Mouse (Mus musculus) midbrain, embryonic 15.5 days (tissue): ENCODE data around the gene Slc27a1. TPM values are rescaled to one million over a fixed set of nuclear protein-coding genes. Genes with fewer than 3 reads are reported as not detected.

ENCODE experiments used
- ATAC-seq: fragments of 200-750 bp; cut with Nextera tagmentation; replicated peaks from 2 replicates; pipeline ENCODE4 v1.8.0; 2017; ENCODE audit warnings: moderate TSS enrichment
- H3K27ac ChIP-seq: fragments of 300-500 bp; sonication (generic); 2 replicates; pipeline ENCODE4 v1.5.1; 2015; ENCODE audit warnings: mild to moderate bottlenecking, inconsistent platforms
- H3K27me3 ChIP-seq: fragments of 300-500 bp; sonication (generic); replicated peaks from 2 replicates; pipeline ENCODE4 v1.6.1; 2015; ENCODE audit warnings: inconsistent platforms
- H3K36me3 ChIP-seq: fragments of 300-500 bp; sonication (generic); replicated peaks from 2 replicates; pipeline ENCODE4 v1.6.1; 2015; ENCODE audit warnings: inconsistent platforms
- H3K4me1 ChIP-seq: fragments of 300-500 bp; sonication (generic); 2 replicates; pipeline ENCODE4 v1.6.1; 2015; ENCODE audit warnings: inconsistent platforms
- H3K4me2 ChIP-seq: fragments of 300-500 bp; sonication (generic); 2 replicates; pipeline ENCODE4 v1.6.1; 2015; ENCODE audit warnings: inconsistent platforms, mild to moderate bottlenecking, moderate library complexity
- H3K4me3 ChIP-seq: fragments of 300-500 bp; sonication (generic); 2 replicates; pipeline ENCODE4 v1.5.1; 2015; ENCODE audit warnings: mild to moderate bottlenecking, inconsistent platforms
- H3K9ac ChIP-seq: fragments of 300-500 bp; sonication (generic); 2 replicates; pipeline ENCODE4 v1.6.1; 2015; ENCODE audit warnings: mild to moderate bottlenecking, inconsistent platforms
- H3K9me3 ChIP-seq: fragments of 300-500 bp; sonication (generic); 2 replicates; pipeline ENCODE4 v1.6.1; 2016; ENCODE audit warnings: inconsistent platforms
- WGBS: fragments of 180-500 bp; shearing (Covaris S2); methylation state at CpG from one replicate; pipeline ENCODE4 v1.1.7; 2015; ENCODE audit warnings: mixed read lengths; 5-methylcytosine and 5-hydroxymethylcytosine counted together
- polyA plus RNA-seq: library from polyadenylated mRNA; unstranded; fragments of >200 nt; fragmentation: Nextera tagmentation; extraction: Ambion mirVana; gene quantifications from 2 replicates; pipeline ENCODE4 v1.2.1, GENCODE M21; 2015

Gene Slc27a1
- polyA plus RNA-seq, 1 experiment from 2014 or later: 67.4 TPM

- H3K27me3 ChIP-seq: peaks cover 44% of the 10 kb centered on the region
- WGBS: 64% methylated on average over 7 of the region's 7 CpGs
These were observed 35.3 kb downstream of the Slc27a1 start for GRCm38 (mm10) chr8:71604021-71604420.

DNA sequence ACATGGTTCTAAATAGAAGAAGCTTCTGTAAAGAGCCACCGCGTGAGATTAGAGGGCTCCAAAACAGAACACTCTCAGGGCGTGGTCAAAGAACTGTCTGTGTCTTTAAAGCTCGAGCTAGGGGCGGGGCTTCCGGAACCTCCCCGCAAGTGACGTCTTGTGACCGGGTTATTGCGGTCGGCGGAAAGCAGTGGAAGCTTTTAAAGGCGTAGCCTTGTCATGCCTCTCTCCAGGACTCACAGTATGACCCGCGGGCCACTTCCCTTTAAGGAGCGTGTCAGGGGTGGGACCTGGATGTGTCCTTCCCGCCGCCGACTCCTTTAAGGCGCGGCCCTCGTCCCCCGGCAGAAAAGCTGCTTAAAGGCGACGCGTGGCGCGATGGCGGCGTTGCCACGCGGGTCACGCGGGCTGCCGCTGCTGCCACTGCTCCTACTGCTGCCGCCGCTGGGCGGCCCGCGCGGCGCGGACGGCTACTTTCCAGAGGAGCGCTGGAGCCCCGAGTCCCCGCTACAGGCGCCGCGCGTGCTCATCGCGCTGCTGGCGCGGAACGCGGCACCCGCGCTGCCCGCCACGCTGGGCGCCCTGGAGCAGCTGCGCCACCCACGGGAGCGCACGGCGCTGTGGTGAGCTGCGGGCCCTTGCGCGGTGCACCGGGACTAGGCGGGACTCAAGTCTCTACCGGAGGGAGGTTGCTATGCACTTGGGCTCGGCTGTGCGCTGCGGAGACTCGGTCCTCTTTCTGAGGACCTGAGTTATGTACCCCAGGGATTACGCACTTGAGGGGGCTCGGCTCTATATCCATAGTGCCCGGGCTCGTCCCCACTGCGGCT lies 42.4 kb downstream of the Slc27a1 start, which contains the start of gene Colgalt1:
TSS of gene Colgalt1 (plus strand) at position 177 of the 830 bp plus-strand sequence.
- ATAC-seq: peak; percentile 99
- H3K27ac ChIP-seq: peak within 1 kb of the TSS; percentile 88

More at GRCm38 (mm10) chr8:71604021-71604420, 35.3 kb downstream of the Slc27a1 start:
- Histone ChIP-seq H3K4me1 (peaks cover 17% of the 10 kb centered on the region), H3K9ac (no peak overlapping the region), H3K9me3 (no peaks in the 10 kb centered on the region), H3K4me2 (no peak overlapping the region), H3K36me3 (no peaks in the 10 kb centered on the region), H3K27ac (no peak overlapping the region), H3K4me3 (no peak overlapping the region)
- no peak for ATAC-seq

GRCm38 (mm10) chr8:71612141-71612540 lies 43.5 kb downstream of the Slc27a1 start:
- H3K27ac ChIP-seq: no peak overlapping the region

More for the DNA sequence above, 42.4 kb downstream of the Slc27a1 start, which contains the start of gene Colgalt1:
- Histone ChIP-seq H3K4me3 (peak within 1 kb of the TSS; percentile 67), H3K4me2 (peak within 1 kb of the TSS; percentile 61), H3K9me3 (no peaks in the 10 kb centered on the region), H3K36me3 (peaks cover 10% of the 10 kb centered on the region; the same call in 1 of the 2 replicates), H3K27me3 (no peaks in the 10 kb centered on the region), H3K9ac (peak within 1 kb of the TSS; percentile 59), H3K4me1 (peaks cover 14% of the 10 kb centered on the region)
- WGBS: under 1% methylated on average over 81 of the region's 82 CpGs

DNA sequence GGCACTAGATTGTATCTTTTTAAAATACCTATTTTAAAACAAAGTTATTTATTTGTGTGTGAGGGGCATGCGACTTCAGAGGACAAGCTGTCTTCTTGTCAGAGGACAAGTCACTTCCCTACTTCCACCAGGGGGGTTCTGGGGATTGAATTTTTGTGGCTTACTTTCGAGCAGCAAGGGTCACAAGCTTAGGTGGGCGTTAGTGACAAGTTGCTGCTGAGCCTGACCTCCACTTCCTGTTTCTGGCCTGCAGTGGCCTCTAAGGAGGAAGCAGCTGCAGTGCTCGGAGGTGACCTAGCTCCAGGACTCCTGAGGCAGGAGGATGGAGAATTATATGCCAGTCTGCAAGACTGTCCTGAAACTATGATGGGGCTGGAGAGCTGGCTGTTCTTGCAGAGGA lies 44.7 kb downstream of the Slc27a1 start:
- Histone ChIP-seq H3K27me3 (no peaks in the 10 kb centered on the region), H3K4me3 (no peak overlapping the region), H3K36me3 (peaks cover 23% of the 10 kb centered on the region), H3K9me3 (no peaks in the 10 kb centered on the region), H3K9ac (no peak overlapping the region), H3K4me2 (no peak overlapping the region), H3K27ac (no peak overlapping the region), H3K4me1 (peaks cover 14% of the 10 kb centered on the region)
- 72% methylated on average over 4 of the region's 4 CpGs for WGBS
- no peak for ATAC-seq

More at GRCm38 (mm10) chr8:71612141-71612540, 43.5 kb downstream of the Slc27a1 start:
- Histone ChIP-seq H3K4me3 (peak overlapping the region; percentile 67), H3K9me3 (no peaks in the 10 kb centered on the region), H3K9ac (peak overlapping the region; percentile 59), H3K4me1 (peaks cover 14% of the 10 kb centered on the region), H3K4me2 (peak overlapping the region; percentile 61), H3K27me3 (no peaks in the 10 kb centered on the region), H3K36me3 (peaks cover 13% of the 10 kb centered on the region; the same call in 1 of the 2 replicates)
- 27% methylated on average over 5 of the region's 5 CpGs for WGBS
- ATAC-seq: no peak

DNA sequence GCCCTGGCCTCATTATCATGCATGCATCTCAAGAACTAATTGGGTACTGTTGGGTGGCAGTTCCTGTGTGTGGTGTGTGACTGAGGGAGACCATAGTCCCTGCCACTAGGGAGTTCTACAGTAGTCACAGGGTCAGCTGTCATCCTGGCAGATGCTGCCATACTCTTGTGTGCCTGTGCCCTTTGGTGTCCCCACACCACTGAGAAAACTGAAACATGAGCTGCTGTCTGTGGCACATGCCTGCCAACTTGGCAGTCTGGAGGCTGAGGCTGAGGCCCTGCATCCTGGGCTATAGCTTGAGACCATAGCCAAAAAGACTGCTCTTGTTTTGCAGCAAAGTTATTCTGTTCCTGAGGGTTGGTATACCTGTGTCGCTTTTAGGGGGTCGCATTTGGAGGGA lies 51.1 kb downstream of the Slc27a1 start:
- Histone ChIP-seq H3K36me3 (peaks cover 59% of the 10 kb centered on the region), H3K27ac (no peak overlapping the region), H3K4me2 (no peak overlapping the region), H3K9me3 (no peaks in the 10 kb centered on the region), H3K4me1 (no peaks in the 10 kb centered on the region), H3K27me3 (no peaks in the 10 kb centered on the region), H3K4me3 (no peak overlapping the region), H3K9ac (no peak overlapping the region)
- WGBS: 100% methylated on average over 2 of the region's 2 CpGs
- no peak for ATAC-seq

DNA sequence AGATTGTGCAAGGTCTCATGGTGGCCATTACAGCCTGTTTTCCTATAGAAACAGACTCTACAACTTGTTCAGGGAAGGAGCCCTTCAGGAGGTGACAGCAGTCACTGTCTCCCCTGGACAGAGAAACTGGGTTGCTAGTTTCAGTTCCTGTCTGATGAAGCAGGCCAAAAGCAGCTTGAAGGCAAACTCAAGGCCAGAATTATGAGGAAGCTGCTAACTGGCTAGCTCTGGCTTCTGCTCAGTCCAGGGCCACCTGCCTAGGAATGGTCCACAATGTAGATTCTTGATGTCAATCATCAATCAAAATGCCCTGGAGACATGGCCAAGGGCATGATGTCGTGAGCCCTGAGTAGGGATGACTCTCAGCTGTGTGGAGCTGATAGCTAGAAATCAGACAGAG lies 56.4 kb downstream of the Slc27a1 start:
- H3K4me1 ChIP-seq: peaks cover 16% of the 10 kb centered on the region
- ATAC-seq: no peak
- H3K9ac ChIP-seq: no peak overlapping the region
- H3K9me3 ChIP-seq: no peaks in the 10 kb centered on the region
- no peak overlapping the region for H3K4me2 ChIP-seq
- peaks cover 3% of the 10 kb centered on the region; the same call in 1 of the 2 replicates for H3K27me3 ChIP-seq
- peaks cover 26% of the 10 kb centered on the region for H3K36me3 ChIP-seq
- no peak overlapping the region for H3K4me3 ChIP-seq
- WGBS: 76% methylated on average over 1 of the region's 1 CpGs
- H3K27ac ChIP-seq: no peak overlapping the region

GRCm38 (mm10) chr8:71626753-71627152 lies 58.1 kb downstream of the Slc27a1 start:
- 91% methylated on average over 9 of the region's 9 CpGs for WGBS
- no peak overlapping the region for H3K4me2 ChIP-seq
- ATAC-seq: no peak
- peaks cover 18% of the 10 kb centered on the region for H3K4me1 ChIP-seq
- H3K27me3 ChIP-seq: peaks cover 12% of the 10 kb centered on the region
- no peak overlapping the region for H3K9ac ChIP-seq
- H3K27ac ChIP-seq: 0 out of 2 replicates have a peak overlapping the region, but pooled peaks have one; percentile 18
- no peaks in the 10 kb centered on the region for H3K9me3 ChIP-seq
- H3K36me3 ChIP-seq: peaks cover 14% of the 10 kb centered on the region
- H3K4me3 ChIP-seq: no peak overlapping the region

DNA sequence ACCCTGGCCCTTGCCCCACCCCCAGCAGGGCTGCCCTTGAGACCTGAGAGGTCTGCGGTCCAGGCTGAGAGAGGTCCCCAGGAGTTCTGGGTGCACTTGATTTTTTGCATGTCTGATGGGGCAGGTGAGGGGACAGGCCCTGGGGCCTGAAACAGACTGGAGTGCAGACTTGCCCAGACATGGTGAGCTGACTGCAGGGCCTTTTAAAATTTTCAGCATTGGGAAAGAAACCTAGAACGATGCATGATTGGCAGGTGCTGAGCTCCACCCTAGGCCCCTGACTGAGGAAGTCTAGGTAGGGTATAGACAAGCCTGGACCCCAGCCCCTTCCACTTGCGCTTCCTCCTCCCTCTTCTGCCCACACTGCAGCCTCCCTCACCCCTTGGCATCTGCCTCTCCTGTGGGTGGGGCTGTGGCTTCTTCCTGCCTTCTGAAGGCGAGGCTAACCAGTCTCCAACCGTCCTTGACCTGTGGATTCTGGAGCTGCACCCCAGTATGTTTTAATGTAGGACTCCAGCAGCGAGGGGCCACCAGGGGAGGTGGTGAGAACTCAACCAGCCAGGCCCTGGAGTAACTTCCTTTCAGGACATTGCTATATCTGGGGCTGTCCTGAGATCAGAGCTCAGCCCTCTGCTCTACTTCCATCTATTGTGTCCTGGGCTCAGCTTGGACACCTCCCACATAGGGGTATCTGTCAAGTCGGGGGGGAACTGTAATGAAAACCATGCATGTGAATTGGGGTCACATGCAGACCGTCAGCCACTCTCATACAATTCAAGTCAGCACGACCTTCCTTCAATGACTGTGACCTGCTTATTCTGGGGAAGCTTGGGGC lies 58.8 kb downstream of the Slc27a1 start:
- 53% methylated on average over 9 of the region's 9 CpGs for WGBS
- no peak for ATAC-seq

GRCm38 (mm10) chr8:71628396-71629095 lies 59.9 kb downstream of the Slc27a1 start:
- no peak for ATAC-seq
- Histone ChIP-seq H3K4me2 (peak overlapping the region; percentile 84), H3K27ac (peak overlapping the region; percentile 84), H3K9ac (peak overlapping the region; percentile 51), H3K9me3 (no peaks in the 10 kb centered on the region), H3K36me3 (no peaks in the 10 kb centered on the region; the same call in 1 of the 2 replicates), H3K27me3 (peaks cover 12% of the 10 kb centered on the region), H3K4me1 (peaks cover 18% of the 10 kb centered on the region), H3K4me3 (peak overlapping the region; percentile 49)
- WGBS: 10% methylated on average over 16 of the region's 16 CpGs

More for the DNA sequence above, 58.8 kb downstream of the Slc27a1 start:
- H3K4me3 ChIP-seq: no peak overlapping the region
- H3K4me1 ChIP-seq: peaks cover 18% of the 10 kb centered on the region
- H3K36me3 ChIP-seq: peaks cover 7% of the 10 kb centered on the region
- no peak overlapping the region for H3K4me2 ChIP-seq
- 0 out of 2 replicates have a peak overlapping the region, but pooled peaks have one; percentile 18 for H3K27ac ChIP-seq
- H3K9ac ChIP-seq: no peak overlapping the region
- peaks cover 12% of the 10 kb centered on the region for H3K27me3 ChIP-seq
- no peaks in the 10 kb centered on the region for H3K9me3 ChIP-seq

DNA sequence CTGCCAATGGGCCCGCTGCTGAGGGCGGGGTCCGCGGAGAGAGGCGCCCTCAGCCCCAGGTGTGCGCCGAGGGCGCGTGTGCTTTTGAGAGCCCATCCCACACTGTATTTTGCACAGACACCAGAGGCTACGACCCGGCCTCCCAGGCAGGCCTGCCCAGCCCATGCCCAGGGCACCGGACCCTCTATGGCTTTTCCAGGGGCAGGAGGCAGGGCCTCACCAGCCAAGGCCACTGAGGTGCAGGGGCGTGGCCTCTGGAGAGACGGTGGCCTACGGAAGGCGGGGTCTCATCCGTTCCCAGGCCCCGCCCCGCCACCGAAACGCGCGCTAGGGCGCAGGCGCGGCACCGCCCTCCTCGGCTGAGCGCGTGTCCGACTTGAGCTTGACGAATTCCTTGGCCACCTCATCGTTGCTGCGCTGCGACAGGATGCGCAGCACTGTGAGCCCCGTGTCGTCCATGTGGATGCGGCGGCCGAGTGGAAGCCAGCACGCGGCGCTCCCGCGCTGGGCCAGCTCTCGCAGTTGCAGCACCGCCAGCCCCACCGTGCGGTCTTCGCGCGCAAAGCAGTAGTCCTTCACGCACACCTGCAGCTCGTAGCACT lies 60.5 kb downstream of the Slc27a1 start:
- Histone ChIP-seq H3K4me3 (peak overlapping the region; percentile 49), H3K36me3 (no peaks in the 10 kb centered on the region; the same call in 1 of the 2 replicates), H3K4me1 (peaks cover 19% of the 10 kb centered on the region), H3K9ac (peak overlapping the region; percentile 51), H3K4me2 (peak overlapping the region; percentile 84), H3K27ac (peak overlapping the region; percentile 84), H3K9me3 (no peaks in the 10 kb centered on the region), H3K27me3 (peaks cover 12% of the 10 kb centered on the region)
- under 1% methylated on average over 55 of the region's 55 CpGs for WGBS
- ATAC-seq: peak; percentile 86

DNA sequence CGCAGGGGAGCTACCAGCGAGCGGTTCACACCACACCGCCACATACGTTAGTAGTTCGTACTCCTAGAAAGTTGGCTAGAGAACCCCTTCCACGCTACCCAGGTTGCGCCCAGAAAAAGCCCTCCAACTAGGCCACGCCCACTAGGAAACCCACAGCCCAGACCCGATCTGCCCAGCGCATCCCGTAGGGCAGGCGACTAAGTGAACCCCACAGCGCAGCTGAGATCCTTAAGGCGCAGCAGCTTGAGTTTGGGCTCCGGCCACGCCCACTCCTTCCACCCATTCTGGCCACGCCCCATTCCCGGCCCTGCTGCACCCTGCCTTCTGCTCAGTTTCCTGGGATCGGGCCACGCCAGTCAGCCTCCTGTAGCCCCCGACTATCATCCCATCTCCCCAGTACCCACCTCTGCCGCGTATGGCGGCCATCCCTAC lies 61.1 kb downstream of the Slc27a1 start:
- Histone ChIP-seq H3K27me3 (peaks cover 13% of the 10 kb centered on the region), H3K27ac (peak overlapping the region; percentile 84), H3K4me3 (peak overlapping the region; percentile 49), H3K9ac (peak overlapping the region; percentile 51), H3K4me1 (peaks cover 25% of the 10 kb centered on the region), H3K9me3 (no peaks in the 10 kb centered on the region), H3K36me3 (no peaks in the 10 kb centered on the region), H3K4me2 (peak overlapping the region; percentile 84)
- peak; percentile 29 for ATAC-seq
- 2% methylated on average over 25 of the region's 25 CpGs for WGBS
